ENCODE assay signal across 7 mouse cellular contexts in genomic region chr9:65162711-65163639, GRCm38 (mm10). TPM values are rescaled to one million over a fixed set of nuclear protein-coding genes. Genes with fewer than 3 reads are reported as not detected.
A peak's percentile ranks its signal among the peaks of the same experiment; 100 is the strongest.
DNase-seq lines count a peak whose midpoint lies in the region; ATAC-seq and TF ChIP-seq lines count a peak whose summit lies in the region.

No protein-coding gene starts in this region.

- H3K27me3 ChIP-seq in kidney, embryonic 15.5 days, result peaks cover 59% of the 10 kb centered on the region
- H3K27me3 ChIP-seq in forebrain, embryonic 12.5 days, result no peaks in the 10 kb centered on the region
- no peaks in the 10 kb centered on the region for H3K27me3 ChIP-seq in limb, embryonic 11.5 days (ENCODE audit: control insufficient read depth, insufficient read depth, low read length)
- peaks cover 27% of the 10 kb centered on the region for H3K27me3 ChIP-seq in thymus, adult 2 months (ENCODE audit: control insufficient read depth, insufficient read depth, low read length)

- H3K9ac ChIP-seq in kidney, embryonic 15.5 days, result peak overlapping the region; percentile 45
- H3K9ac ChIP-seq in forebrain, embryonic 12.5 days, result peak overlapping the region; percentile 65
- H3K9ac ChIP-seq in limb, embryonic 11.5 days (ENCODE audit: low read length), result peak overlapping the region; percentile 67

- TF ChIP-seq CTCF in thymus, adult 2 months (IDR thresholded peaks at IDR 0.05; ENCODE audit: borderline replicate concordance, control insufficient read depth, extremely low read depth, insufficient read depth, low read length, poor library complexity), result no peak

- DNase-seq in kidney, postnatal 25 days, result no peak
- DNase-seq in adrenal gland, postnatal 36 days, result peak; percentile 32 to 64
- peak; percentile 81 for DNase-seq in limb, embryonic 11.5 days (ENCODE audit: low spot score)
- DNase-seq in retina, postnatal 1 day, result peak; percentile 87
- no peak for DNase-seq in thymus, adult 2 months

- peak overlapping the region; percentile 48 for H3K4me3 ChIP-seq in kidney, embryonic 15.5 days (replicated peaks)
- H3K4me3 ChIP-seq in forebrain, embryonic 12.5 days (replicated peaks), result peak overlapping the region; percentile 32
- peak overlapping the region; percentile 34 for H3K4me3 ChIP-seq in limb, embryonic 11.5 days (ENCODE audit: low read depth, low read length)
- no peak overlapping the region for H3K4me3 ChIP-seq in thymus, adult 2 months (ENCODE audit: control insufficient read depth, insufficient read depth, low read length)

- no peak overlapping the region for H3K27ac ChIP-seq in kidney, embryonic 15.5 days
- H3K27ac ChIP-seq in forebrain, embryonic 12.5 days, result peak overlapping the region; percentile 97
- H3K27ac ChIP-seq in limb, embryonic 11.5 days (replicated peaks; ENCODE audit: low read depth, low read length), result peak overlapping the region; percentile 82
- no peak overlapping the region for H3K27ac ChIP-seq in thymus, adult 2 months (ENCODE audit: control insufficient read depth, insufficient read depth, low read length)

- H3K4me2 ChIP-seq in kidney, embryonic 15.5 days, result peak overlapping the region; percentile 94
- peak overlapping the region; percentile 71 for H3K4me2 ChIP-seq in forebrain, embryonic 12.5 days
- H3K4me2 ChIP-seq in limb, embryonic 11.5 days (ENCODE audit: low read depth, severe bottlenecking), result peak overlapping the region; percentile 80

- ATAC-seq in kidney, embryonic 15.5 days (replicated peaks; ENCODE audit: low FRiP score), result peak; percentile 73
- peak; percentile 92 for ATAC-seq in forebrain, embryonic 12.5 days (ENCODE audit: low FRiP score)
- ATAC-seq in limb, embryonic 11.5 days (ENCODE audit: insufficient number of reproducible peaks, low FRiP score, low TSS enrichment, low read depth), result peak; percentile 60

- 1% methylated on average over 62 of the region's 69 CpGs for WGBS in kidney, embryonic 15.5 days
- under 1% methylated on average over 64 of the region's 69 CpGs for whole genome bisulfite sequencing in forebrain, embryonic 12.5 days
- WGBS in limb, embryonic 11.5 days, result under 1% methylated on average over 46 of the region's 69 CpGs
- WGBS in thymus, adult 2 months, result 5% methylated on average over 60 of the region's 69 CpGs

- no peaks in the 10 kb centered on the region for H3K36me3 ChIP-seq in kidney, embryonic 15.5 days
- peaks cover 13% of the 10 kb centered on the region for H3K36me3 ChIP-seq in forebrain, embryonic 12.5 days (replicated peaks)
- H3K36me3 ChIP-seq in limb, embryonic 11.5 days (ENCODE audit: control insufficient read depth, insufficient read depth, low read length), result no peaks in the 10 kb centered on the region
- no peaks in the 10 kb centered on the region for H3K36me3 ChIP-seq in thymus, adult 2 months (ENCODE audit: control insufficient read depth, insufficient read depth, low read length)

- H3K4me1 ChIP-seq in kidney, embryonic 15.5 days, result peaks cover 42% of the 10 kb centered on the region
- peaks cover 91% of the 10 kb centered on the region for H3K4me1 ChIP-seq in forebrain, embryonic 12.5 days
- peaks cover 50% of the 10 kb centered on the region for H3K4me1 ChIP-seq in limb, embryonic 11.5 days (ENCODE audit: control insufficient read depth, insufficient read depth, low read length)
- H3K4me1 ChIP-seq in thymus, adult 2 months (replicated peaks; ENCODE audit: control insufficient read depth, insufficient read depth, low read length), result no peaks in the 10 kb centered on the region; the same call in 1 of the 2 replicates

- TF ChIP-seq POLR2A in thymus, adult 2 months (IDR thresholded peaks at IDR 0.05; ENCODE audit: control insufficient read depth, extremely low read depth, insufficient read depth, low read length, poor library complexity), result no peak

- H3K9me3 ChIP-seq in kidney, embryonic 15.5 days (replicated peaks), result no peaks in the 10 kb centered on the region
- no peaks in the 10 kb centered on the region for H3K9me3 ChIP-seq in forebrain, embryonic 12.5 days
- no peaks in the 10 kb centered on the region for H3K9me3 ChIP-seq in limb, embryonic 11.5 days (ENCODE audit: control insufficient read depth, low read length)

RNA-seq across cellular contexts. Expression of gene Igdcc3, which starts 22.0 kb away (rescaled TPM):
- polyA plus RNA-seq in kidney, embryonic 15.5 days (2015; fragmentation: Nextera tagmentation; extraction: Ambion mirVana), result 3.5 and 4.2 TPM in 2 replicates
- total RNA-seq in adrenal gland, postnatal 36 days (2021), result 1 to 10 TPM; 1.2 to 1.9 TPM
- 40.0 and 40.8 TPM in 2 replicates for polyA plus RNA-seq in forebrain, embryonic 12.5 days (2016; fragmentation: Nextera tagmentation; extraction: Ambion mirVana)
- polyA plus RNA-seq in limb, embryonic 11.5 days (2014; fragmentation: Nextera tagmentation; extraction: Ambion mirVana), result 44.5 and 46.2 TPM in 2 replicates
- polyA plus RNA-seq in thymus, adult 2 months (2012; rRNA removed), result 0.07 and 0.13 TPM in 2 replicates

RNA-seq across cellular contexts. Expression of gene Parp16, which starts 32.2 kb away (rescaled TPM):
- 7.9 and 8.1 TPM in 2 replicates for polyA plus RNA-seq in kidney, embryonic 15.5 days (2015; fragmentation: Nextera tagmentation; extraction: Ambion mirVana)
- 10 to 100 TPM; 11.8 to 21.2 TPM for total RNA-seq in adrenal gland, postnatal 36 days (2021)
- polyA plus RNA-seq in forebrain, embryonic 12.5 days (2016; fragmentation: Nextera tagmentation; extraction: Ambion mirVana), result 5.7 and 5.9 TPM in 2 replicates
- polyA plus RNA-seq in limb, embryonic 11.5 days (2014; fragmentation: Nextera tagmentation; extraction: Ambion mirVana), result 7.2 and 8.2 TPM in 2 replicates
- 9.3 and 17.1 TPM in 2 replicates for polyA plus RNA-seq in thymus, adult 2 months (2012; rRNA removed)

Comparison
In these comparisons a context has a peak if more than half of its experiments do, and no peak if none do; other contexts are left out.
1. H3K27ac ChIP-seq: peak in forebrain, embryonic 12.5 days (single experiment) and limb, embryonic 11.5 days (single experiment); none in kidney, embryonic 15.5 days (single experiment) and thymus, adult 2 months (single experiment).
2. DNase-seq: peak in adrenal gland, postnatal 36 days (2 of 2), limb, embryonic 11.5 days (single experiment) and retina, postnatal 1 day (single experiment); none in kidney, postnatal 25 days (0 of 2) and thymus, adult 2 months (single experiment).
3. Peak in every context shown above with its lines, with median percentiles within 50 percentile points of each other: ATAC-seq, H3K4me2 ChIP-seq and H3K9ac ChIP-seq.